Mouse (Mus musculus) C2C12 (cell line): Measurements from ENCODE around the gene Tmem97. TPM values are rescaled to one million over a fixed set of nuclear protein-coding genes. Genes with fewer than 3 reads are reported as not detected.

Experiments
- H3K27me3 ChIP-seq: one replicate; pipeline ENCODE4 v1.6.1; 2011; ENCODE audit not compliant: control insufficient read depth, insufficient read depth, insufficient read length
- H3K36me3 ChIP-seq: one replicate; pipeline ENCODE4 v1.6.1; 2011; ENCODE audit not compliant: control insufficient read depth, insufficient read depth
- H3K4me3 ChIP-seq: one replicate; pipeline ENCODE4 v1.5.1; 2011; ENCODE audit warnings: mild to moderate bottlenecking, control low read depth; ENCODE audit not compliant: poor library complexity, insufficient read depth, severe bottlenecking
- H3K79me2 ChIP-seq: one replicate; pipeline ENCODE4 v1.6.1; 2011; ENCODE audit not compliant: control insufficient read depth, insufficient read depth
- H3K79me3 ChIP-seq: one replicate; pipeline ENCODE4 v1.6.1; 2011; ENCODE audit warnings: low read depth, control low read depth
- H3ac ChIP-seq: one replicate; pipeline ENCODE3; 2011; ENCODE audit warnings: low read depth; ENCODE audit not compliant: control insufficient read depth, insufficient read length
- CEBPB ChIP-seq: IDR thresholded peaks from one replicate; pipeline ENCODE4 v1.6.1; 2011; ENCODE audit warnings: low read depth, mild to moderate bottlenecking, control low read depth, moderate library complexity
- CTCF ChIP-seq: IDR thresholded peaks from one replicate; pipeline ENCODE4 v1.5.1; 2011; ENCODE audit not compliant: control insufficient read depth, insufficient read depth, insufficient read length
- FOSL1 ChIP-seq: IDR thresholded peaks from one replicate; pipeline ENCODE4 v1.8.0; 2011; ENCODE audit warnings: mild to moderate bottlenecking, low read length; ENCODE audit not compliant: poor library complexity, insufficient read depth, severe bottlenecking
- MAX ChIP-seq: IDR thresholded peaks from one replicate; pipeline ENCODE4 v1.6.1; 2011; ENCODE audit warnings: mild to moderate bottlenecking, control low read depth
- MYOD1 ChIP-seq: IDR thresholded peaks from one replicate; pipeline ENCODE4 v1.6.1; 2011; ENCODE audit warnings: low read depth; ENCODE audit not compliant: control insufficient read depth, insufficient read length
- MYOG ChIP-seq: IDR thresholded peaks from one replicate; pipeline ENCODE4 v1.6.1; 2011; ENCODE audit not compliant: control insufficient read depth, insufficient read length; ENCODE audit errors: extremely low read depth
- USF1 ChIP-seq: IDR thresholded peaks from one replicate; pipeline ENCODE4 v1.6.1; 2011; ENCODE audit warnings: low read depth, mild to moderate bottlenecking, control low read depth, moderate library complexity
- polyA plus RNA-seq: library from polyadenylated mRNA; unstranded; fragments of >200 nt; fragmentation: generic; extraction: Trizol; gene quantifications from one replicate; pipeline ENCODE4 v1.2.1, GENCODE M21; 2012; ENCODE audit warnings: missing spikeins

Tmem97 gene
- polyA plus RNA-seq, 1 experiment, result 164 TPM

- no peaks in the 10 kb centered on the region for H3K79me2 ChIP-seq
- H3K79me3 ChIP-seq, result no peaks in the 10 kb centered on the region
- no peaks in the 10 kb centered on the region for H3K36me3 ChIP-seq
- peak within 1 kb of the TSS; percentile 62 for H3ac ChIP-seq
- TF ChIP-seq USF1 (no peak), CEBPB (no peak), MYOG (no peak), MYOD1 (no peak), CTCF (no peak), FOSL1 (no peak), MAX (peak; percentile 15)
- H3K4me3 ChIP-seq, result peak within 1 kb of the TSS; percentile 21
- peaks cover 35% of the 10 kb centered on the region for H3K27me3 ChIP-seq
Observed at GRCm38 (mm10) chr11:78497544-78498522, 52.7 kb downstream of the Tmem97 start, which contains the start of gene Sarm1. Sarm1 (minus strand) TSS chr11:78497754.

DNA sequence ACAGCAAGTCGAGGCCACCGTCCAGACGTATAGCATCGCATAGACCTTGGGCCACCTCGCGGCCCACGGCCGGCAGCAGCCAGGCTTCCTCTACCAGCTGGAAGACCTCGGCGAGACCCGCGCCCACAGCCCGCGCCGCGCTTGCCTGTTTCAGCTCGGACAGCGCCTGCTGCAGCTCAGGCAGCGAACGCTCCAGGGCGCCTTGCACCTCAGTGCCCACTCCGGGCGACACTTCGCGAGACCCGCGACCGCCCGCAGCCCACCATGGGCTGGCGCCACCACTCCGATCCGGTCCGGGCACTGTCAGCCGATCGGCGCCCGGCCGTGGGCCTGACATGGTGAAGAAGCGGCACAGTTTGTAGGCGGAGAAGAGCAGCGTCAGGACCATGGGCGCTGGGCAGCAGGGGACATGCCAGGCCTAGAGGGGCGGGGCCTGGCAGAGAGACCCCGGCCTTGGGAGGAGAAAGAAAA, 53.5 kb downstream of the Tmem97 start:
- Histone ChIP-seq H3K4me3 (peak overlapping the region; percentile 21), H3K36me3 (no peaks in the 10 kb centered on the region), H3K79me3 (no peaks in the 10 kb centered on the region), H3K79me2 (no peaks in the 10 kb centered on the region), H3ac (peak overlapping the region; percentile 62), H3K27me3 (peaks cover 35% of the 10 kb centered on the region)
- TF ChIP-seq USF1 (no peak), MYOD1 (no peak), CEBPB (no peak), FOSL1 (no peak), MYOG (no peak), CTCF (no peak), MAX (no peak)

- TF ChIP-seq FOSL1 (no peak), MYOG (no peak), USF1 (no peak), CTCF (no peak), MAX (peak; percentile 69), CEBPB (no peak)
- H3K36me3 ChIP-seq, result no peaks in the 10 kb centered on the region
- no peak overlapping the region for H3K4me3 ChIP-seq
- H3K79me2 ChIP-seq, result no peaks in the 10 kb centered on the region
- no peak overlapping the region for H3ac ChIP-seq
- peaks cover 34% of the 10 kb centered on the region for H3K27me3 ChIP-seq
- H3K79me3 ChIP-seq, result no peaks in the 10 kb centered on the region
Observed at GRCm38 (mm10) chr11:78495904-78496303, 54.7 kb downstream of the Tmem97 start.

Other genes starting within 250 kb of the Tmem97 start
- 33.1 TPM for gene Spag5, start 249.2 kb downstream of the Tmem97 start, polyA plus RNA-seq
- gene Aldoc, start 227.8 kb downstream of the Tmem97 start, polyA plus RNA-seq, result 0.91 TPM
- gene Pigs, start 222.4 kb downstream of the Tmem97 start, polyA plus RNA-seq, result 37.1 TPM
- gene Unc119, start 207.3 kb downstream of the Tmem97 start, polyA plus RNA-seq, result 29.5 TPM
- 0.39 TPM for gene Foxn1, start 164.2 kb downstream of the Tmem97 start, polyA plus RNA-seq
- not detected for gene Slc13a2, start 128.6 kb downstream of the Tmem97 start, polyA plus RNA-seq
- 7.3 TPM for gene Slc46a1, start 85.1 kb downstream of the Tmem97 start, polyA plus RNA-seq
- gene Sarm1, start 53.0 kb downstream of the Tmem97 start, polyA plus RNA-seq, result 0.19 TPM
- not detected for gene Vtn, start 51.7 kb downstream of the Tmem97 start, polyA plus RNA-seq
- gene Sebox, start 47.3 kb downstream of the Tmem97 start, polyA plus RNA-seq, result 0.02 TPM
- 41.3 TPM for gene Tmem199, start 38.6 kb downstream of the Tmem97 start, polyA plus RNA-seq
- 111 TPM for gene Poldip2, start 38.6 kb downstream of the Tmem97 start, polyA plus RNA-seq
- gene Tnfaip1, start 14.4 kb downstream of the Tmem97 start, polyA plus RNA-seq, result 60.7 TPM
- gene Ift20, start 14.4 kb downstream of the Tmem97 start, polyA plus RNA-seq, result 61.1 TPM
- 5.9 TPM for gene Nlk, start 146.6 kb upstream of the Tmem97 start, polyA plus RNA-seq
- 29.8 TPM for gene Ccnq, start 201.0 kb upstream of the Tmem97 start, polyA plus RNA-seq